ENCODE assay signal across 20 mouse cellular contexts in the genomic region with DNA sequence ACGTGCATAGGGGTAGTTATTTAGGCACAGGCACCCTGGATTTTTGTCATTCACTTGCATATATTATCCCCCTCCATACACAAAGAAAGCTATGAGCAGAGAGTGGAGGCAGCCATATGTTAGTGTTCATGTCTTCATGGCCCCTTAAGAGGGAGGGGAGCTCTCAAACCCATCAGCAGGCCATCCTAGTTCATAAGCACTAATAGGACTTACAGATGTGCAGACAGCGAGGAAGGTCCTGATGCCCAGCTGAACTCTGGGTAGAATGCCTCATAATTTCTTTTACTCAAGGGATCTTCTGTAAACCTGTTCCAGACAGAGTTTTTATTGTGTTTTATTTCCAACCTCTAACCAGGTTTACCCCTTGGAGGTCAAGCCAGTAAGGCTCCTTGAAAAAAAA.
A peak's percentile ranks its signal among the peaks of the same experiment; 100 is the strongest.
DNase-seq lines count a peak whose midpoint lies in the region; ATAC-seq and TF ChIP-seq lines count a peak whose summit lies in the region.
"Had no signal": no experiment of that assay in that cellular context is flagged by ENCODE, and none has a peak within 500 bp of the region (broad histone marks: within the 10 kb centered on the region; RNA-seq: fewer than 3 reads in every experiment).

No protein-coding gene starts in this region.

- no peak overlapping the region for H3K4me3 ChIP-seq in gastrocnemius, adult 2 months
- H3K4me3 ChIP-seq in embryonic facial prominence, embryonic 13.5 days, result no peak overlapping the region
- H3K4me3 ChIP-seq in limb, embryonic 12.5 days (replicated peaks), result no peak overlapping the region
- H3K4me3 ChIP-seq: heart, embryonic 12.5 days; intestine, embryonic 15.5 days; liver, embryonic 13.5 days had no signal

- no peak for DNase-seq in gastrocnemius, adult 2 months
- no peak for DNase-seq in gastrocnemius, postnatal 4 days (ENCODE audit: low spot score in 2 of 2)
- DNase-seq in brain, embryonic 14.5 days (ENCODE audit: low read depth), result peak; percentile 31
- DNase-seq in kidney, postnatal 25 days, result no peak
- no peak for DNase-seq in urinary bladder, adult 18-20 months (ENCODE audit: low spot score in 2 of 2)
- DNase-seq: adrenal gland, postnatal 36 days; cerebellum, adult 18-20 months; cerebellum, postnatal 25 days; heart, adult 11 months; heart, postnatal 36 days; kidney, postnatal 4 days; layer of hippocampus, adult 9-11 months; liver, embryonic 13.5 days; lung, embryonic 14.5 days; lung, postnatal 36 days; thymus, postnatal 14 days had no signal

- peak overlapping the region; percentile 24; the same call in 1 of the 2 replicates for H3K27ac ChIP-seq in gastrocnemius, adult 2 months
- H3K27ac ChIP-seq in embryonic facial prominence, embryonic 13.5 days, result 0 out of 2 replicates have a peak overlapping the region, but pooled peaks have one; percentile 18
- peak overlapping the region; percentile 54 for H3K27ac ChIP-seq in limb, embryonic 12.5 days
- H3K27ac ChIP-seq: intestine, embryonic 15.5 days; liver, embryonic 13.5 days had no signal

- no peak for ATAC-seq in embryonic facial prominence, embryonic 13.5 days (ENCODE audit: insufficient number of reproducible peaks, insufficient read depth, low FRiP score, low TSS enrichment, low read depth)
- peak; percentile 47; the same call in 1 of the 2 replicates for ATAC-seq in limb, embryonic 12.5 days (ENCODE audit: insufficient number of reproducible peaks, insufficient read depth, low FRiP score, low TSS enrichment, low read depth)
- ATAC-seq: intestine, embryonic 15.5 days had no signal

- H3K27me3 ChIP-seq in embryonic facial prominence, embryonic 13.5 days, result no peaks in the 10 kb centered on the region
- no peaks in the 10 kb centered on the region for H3K27me3 ChIP-seq in limb, embryonic 12.5 days
- H3K27me3 ChIP-seq: heart, embryonic 12.5 days; intestine, embryonic 15.5 days; liver, embryonic 13.5 days had no signal

- no peak overlapping the region for H3K4me2 ChIP-seq in embryonic facial prominence, embryonic 13.5 days
- no peak overlapping the region for H3K4me2 ChIP-seq in limb, embryonic 12.5 days
- H3K4me2 ChIP-seq: heart, embryonic 12.5 days; intestine, embryonic 15.5 days; liver, embryonic 13.5 days; lung, embryonic 14.5 days had no signal

- 64% methylated on average over 2 of the region's 2 CpGs for WGBS in embryonic facial prominence, embryonic 13.5 days
- 65% methylated on average over 2 of the region's 2 CpGs for WGBS in limb, embryonic 12.5 days

- peaks cover 31% of the 10 kb centered on the region for H3K4me1 ChIP-seq in embryonic facial prominence, embryonic 13.5 days
- peaks cover 21% of the 10 kb centered on the region for H3K4me1 ChIP-seq in limb, embryonic 12.5 days (replicated peaks)
- H3K4me1 ChIP-seq: intestine, embryonic 15.5 days; liver, embryonic 13.5 days had no signal

- TF ChIP-seq CTCF in gastrocnemius, adult 2 months (IDR thresholded peaks at IDR 0.05), result no peak
- TF ChIP-seq CTCF in brain, embryonic 14.5 days (IDR thresholded peaks at IDR 0.05; ENCODE audit: borderline replicate concordance, extremely low read depth, insufficient read depth, insufficient read length), result no peak

- TF ChIP-seq POLR2A in brain, embryonic 14.5 days (IDR thresholded peaks at IDR 0.05; ENCODE audit: borderline replicate concordance, extremely low read depth, insufficient read depth, insufficient read length, poor library complexity, severe bottlenecking), result no peak

- H3K9ac ChIP-seq in embryonic facial prominence, embryonic 13.5 days, result no peak overlapping the region
- H3K9ac ChIP-seq in limb, embryonic 12.5 days (replicated peaks), result no peak overlapping the region
- H3K9ac ChIP-seq: heart, embryonic 12.5 days; intestine, embryonic 15.5 days; liver, embryonic 13.5 days; lung, embryonic 14.5 days had no signal

- intact Hi-C loops in gastrocnemius, adult 2 months (cut with DNase I), result no loop called here

- H3K36me3 ChIP-seq in embryonic facial prominence, embryonic 13.5 days, result peaks cover 24% of the 10 kb centered on the region
- H3K36me3 ChIP-seq in limb, embryonic 12.5 days, result peaks cover 3% of the 10 kb centered on the region; the same call in 1 of the 2 replicates
- H3K36me3 ChIP-seq: heart, embryonic 12.5 days; intestine, embryonic 15.5 days; liver, embryonic 13.5 days had no signal

- H3K9me3 ChIP-seq in embryonic facial prominence, embryonic 13.5 days, result no peaks in the 10 kb centered on the region
- H3K9me3 ChIP-seq in limb, embryonic 12.5 days, result no peaks in the 10 kb centered on the region
- H3K9me3 ChIP-seq: heart, embryonic 12.5 days; intestine, embryonic 15.5 days; liver, embryonic 13.5 days had no signal
